Mouse (Mus musculus) G1E (cell line): ENCODE data around the gene Dnajc16.

Experiments used
- CTCF ChIP-seq: IDR thresholded peaks from 2 replicates; pipeline ENCODE4 v1.5.1; 2012; ENCODE audit warnings: low read depth, low read length, inconsistent platforms, mixed read lengths
- GATA1 ChIP-seq: IDR thresholded peaks from 2 replicates; pipeline ENCODE4 v1.6.1; 2012; ENCODE audit warnings: borderline replicate concordance, low read length, inconsistent platforms, mixed read lengths
- GATA2 ChIP-seq: IDR thresholded peaks from 2 replicates; pipeline ENCODE4 v1.6.1; 2012; ENCODE audit warnings: low read depth, low read length, inconsistent platforms, borderline replicate concordance
- TAL1 ChIP-seq: conservative IDR thresholded peaks from 2 replicates; pipeline ENCODE4 v1.6.1; 2012; ENCODE audit warnings: low read depth, low read length, inconsistent platforms, mixed read lengths

GRCm38 (mm10) chr4:141830381-141830780, 39.6 kb upstream of the Dnajc16 start:
- TF ChIP-seq CTCF (no peak), TAL1 (no peak), GATA1 (no peak), GATA2 (no peak)
